Mouse (Mus musculus) myocyte (in vitro differentiated cells): Measurements from ENCODE around the gene Ednrb.

Experiments
- POLR2A ChIP-seq: IDR thresholded peaks from one replicate; pipeline ENCODE4 v1.6.1; 2011; ENCODE audit warnings: low read depth, mild to moderate bottlenecking, control low read depth, moderate library complexity; ENCODE audit not compliant: insufficient read length
- POLR2AphosphoS2 ChIP-seq: IDR thresholded peaks from one replicate; pipeline ENCODE4 v1.6.1; 2011; ENCODE audit warnings: low read depth, control low read depth; ENCODE audit not compliant: insufficient read length
- TCF12 ChIP-seq: IDR thresholded peaks from one replicate; pipeline ENCODE4 v1.6.1; 2011; ENCODE audit warnings: mild to moderate bottlenecking, control low read depth; ENCODE audit not compliant: poor library complexity, insufficient read depth, severe bottlenecking
- USF1 ChIP-seq: IDR thresholded peaks from one replicate; pipeline ENCODE4 v1.6.1; 2011; ENCODE audit warnings: low read depth, mild to moderate bottlenecking, control low read depth, moderate library complexity

GRCm38 (mm10) chr14:103778533-103779151, 65.6 kb downstream of the Ednrb start:
- TF ChIP-seq POLR2A, result no peak
- TF ChIP-seq TCF12, result no peak
- TF ChIP-seq POLR2AphosphoS2, result no peak
- TF ChIP-seq USF1, result no peak
